ENCODE assay signal across 8 mouse cellular contexts in the genomic region with DNA sequence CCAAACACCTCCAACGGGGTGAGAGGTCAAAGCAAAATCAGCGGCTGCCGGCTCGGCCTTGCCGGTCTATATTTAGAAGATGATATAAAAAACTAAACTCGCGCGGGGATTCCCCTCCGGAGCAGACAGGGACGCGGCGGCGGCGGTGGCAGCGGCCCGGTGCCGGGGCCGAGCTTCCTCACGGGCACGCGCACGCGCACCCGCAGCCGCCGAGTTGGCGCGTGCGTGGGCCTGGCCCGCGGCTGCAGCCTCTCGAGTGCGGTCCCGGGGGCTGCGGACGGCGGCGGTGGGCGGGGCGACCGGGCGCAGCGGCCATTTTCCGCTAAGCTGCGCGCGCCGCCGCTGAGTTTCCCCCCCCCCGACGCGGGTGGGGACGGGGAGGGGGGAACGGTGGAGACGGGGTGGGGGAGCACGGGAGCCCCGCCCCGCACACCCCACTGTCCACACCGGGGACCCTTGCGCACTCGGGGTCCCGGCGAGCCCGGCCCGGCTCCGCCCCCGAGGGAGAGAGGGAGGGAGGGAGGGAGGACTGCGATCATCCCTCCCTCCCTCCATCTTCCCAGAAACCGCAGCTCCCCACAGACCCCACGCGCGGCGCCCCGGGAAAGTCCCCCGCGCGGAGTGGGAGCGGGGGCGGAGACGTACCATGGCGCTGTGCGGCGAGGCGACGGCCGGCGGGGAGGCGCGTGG. TPM values are rescaled to one million over a fixed set of nuclear protein-coding genes. Genes with fewer than 3 reads are reported as not detected.
A peak's percentile ranks its signal among the peaks of the same experiment; 100 is the strongest.
DNase-seq lines count a peak whose midpoint lies in the region; ATAC-seq lines count a peak whose summit lies in the region.

No protein-coding gene starts in this region.

- H3K9me3 ChIP-seq in hindbrain, embryonic 11.5 days (ENCODE audit: control insufficient read depth, low read length): no peaks in the 10 kb centered on the region

- H3K4me2 ChIP-seq in hindbrain, embryonic 11.5 days (replicated peaks; ENCODE audit: low read depth, low read length): peak overlapping the region; percentile 93

- H3K27me3 ChIP-seq in hindbrain, embryonic 11.5 days (ENCODE audit: control insufficient read depth, insufficient read depth, low read length): peaks cover 48% of the 10 kb centered on the region

- ATAC-seq in hindbrain, embryonic 11.5 days (ENCODE audit: low FRiP score): peak; percentile 31; the same call in 1 of the 2 replicates

- 0% methylated on average over 20 of the region's 89 CpGs for WGBS in hindbrain, embryonic 11.5 days

- peaks cover 2% of the 10 kb centered on the region for H3K4me1 ChIP-seq in hindbrain, embryonic 11.5 days (replicated peaks; ENCODE audit: control insufficient read depth, insufficient read depth, low read length)

- H3K4me3 ChIP-seq in hindbrain, embryonic 11.5 days (ENCODE audit: low read depth, low read length): peak overlapping the region; percentile 81

- peak overlapping the region; percentile 88 for H3K27ac ChIP-seq in hindbrain, embryonic 11.5 days (ENCODE audit: low read depth, low read length)

- H3K9ac ChIP-seq in hindbrain, embryonic 11.5 days (ENCODE audit: low read depth, low read length): peak overlapping the region; percentile 90

- H3K36me3 ChIP-seq in hindbrain, embryonic 11.5 days (ENCODE audit: control insufficient read depth, insufficient read depth, low read length): no peaks in the 10 kb centered on the region

- DNase-seq in ES-CJ7 (ENCODE audit: low read depth, low spot score): peak; percentile 56
- peak; percentile 91 for DNase-seq in cerebellum, adult 11-12 months
- DNase-seq in frontal cortex, postnatal 10 days (ENCODE audit: low spot score in 2 of 2): peak; percentile 72 to 83
- peak; percentile 86 for DNase-seq in hindbrain, embryonic 11.5 days (ENCODE audit: low spot score)
- DNase-seq in layer of hippocampus, postnatal 36 days: peak; percentile 75 to 83
- DNase-seq in lung, postnatal 4 days: peak; percentile 84 to 91
- peak; percentile 86 for DNase-seq in right cerebral cortex, postnatal 14 days
- peak; percentile 74 for DNase-seq in urinary bladder, postnatal 14 days (ENCODE audit: low spot score)

RNA-seq across cellular contexts. Expression of a gene that starts 25.1 kb away (rescaled TPM):
- polyA plus RNA-seq in hindbrain, embryonic 11.5 days (2014; fragmentation: Nextera tagmentation; extraction: Ambion mirVana): 10.9 and 11.9 TPM in 2 replicates
- total RNA-seq in layer of hippocampus, postnatal 36 days (2021): 10 to 100 TPM; 55.3 to 55.8 TPM

RNA-seq across cellular contexts. Expression of a gene that starts 37.4 kb away (rescaled TPM):
- polyA plus RNA-seq in hindbrain, embryonic 11.5 days (2014; fragmentation: Nextera tagmentation; extraction: Ambion mirVana): 2.7 and 4.1 TPM in 2 replicates
- 1 to 10 TPM; 1.6 to 1.7 TPM for total RNA-seq in layer of hippocampus, postnatal 36 days (2021)

RNA-seq across cellular contexts. Expression of a gene that starts 41.5 kb away (rescaled TPM):
- polyA plus RNA-seq in hindbrain, embryonic 11.5 days (2014; fragmentation: Nextera tagmentation; extraction: Ambion mirVana): 0.49 and 1.0 TPM in 2 replicates
- total RNA-seq in layer of hippocampus, postnatal 36 days (2021): 1 to 10 TPM; 4.5 to 7.1 TPM

RNA-seq across cellular contexts. Expression of a gene that starts 46.0 kb away (rescaled TPM):
- 2.2 and 3.2 TPM in 2 replicates for polyA plus RNA-seq in hindbrain, embryonic 11.5 days (2014; fragmentation: Nextera tagmentation; extraction: Ambion mirVana)
- total RNA-seq in layer of hippocampus, postnatal 36 days (2021): 1 to 10 TPM; 4.0 to 6.6 TPM

RNA-seq across cellular contexts. Expression of a gene that starts 46.1 kb away (rescaled TPM):
- 44.8 and 52.6 TPM in 2 replicates for polyA plus RNA-seq in hindbrain, embryonic 11.5 days (2014; fragmentation: Nextera tagmentation; extraction: Ambion mirVana)
- total RNA-seq in layer of hippocampus, postnatal 36 days (2021): 10 to 100 TPM; 72.5 to 76.9 TPM

Comparison
In these comparisons a context has a peak if more than half of its experiments do, and no peak if none do; other contexts are left out.
1. Peak in every context shown above with its lines: DNase-seq, ATAC-seq, H3K4me3 ChIP-seq and H3K27ac ChIP-seq.